Mouse (Mus musculus) hindbrain, embryonic 16.5 days (tissue): ENCODE results near the gene Sh3rf1. TPM values are rescaled to one million over a fixed set of nuclear protein-coding genes. Genes with fewer than 3 reads are reported as not detected.
A peak's percentile ranks its signal among the peaks of the same experiment; 100 is the strongest.

Experiments
- ATAC-seq: fragments of 200-750 bp; cut with Nextera tagmentation; 2 replicates; pipeline ENCODE4 v1.8.0; 2017; ENCODE audit warnings: moderate TSS enrichment, moderate library complexity
- H3K27ac ChIP-seq: fragments of 300-500 bp; sonication (generic); 2 replicates; pipeline ENCODE4 v1.5.1; 2014; ENCODE audit warnings: low read depth, mild to moderate bottlenecking, control low read depth, low read length, moderate library complexity
- H3K27me3 ChIP-seq: fragments of 300-500 bp; sonication (generic); replicated peaks from 2 replicates; pipeline ENCODE4 v1.6.1; 2014; ENCODE audit warnings: low read length; ENCODE audit not compliant: control insufficient read depth, insufficient read depth
- H3K36me3 ChIP-seq: fragments of 300-500 bp; sonication (generic); 2 replicates; pipeline ENCODE4 v1.6.1; 2014; ENCODE audit warnings: mild to moderate bottlenecking, low read length, moderate library complexity, mixed read lengths; ENCODE audit not compliant: control insufficient read depth, insufficient read depth
- H3K4me1 ChIP-seq: fragments of 300-500 bp; sonication (generic); 2 replicates; pipeline ENCODE4 v1.6.1; 2014; ENCODE audit warnings: low read depth, low read length; ENCODE audit not compliant: control insufficient read depth, insufficient read depth
- H3K4me2 ChIP-seq: fragments of 300-500 bp; sonication (generic); 2 replicates; pipeline ENCODE4 v1.6.1; 2014; ENCODE audit warnings: mild to moderate bottlenecking, low read length, control low read depth, moderate library complexity
- H3K4me3 ChIP-seq: fragments of 300-500 bp; sonication (generic); 2 replicates; pipeline ENCODE4 v1.5.1; 2014; ENCODE audit warnings: mild to moderate bottlenecking, low read length, control low read depth, moderate library complexity
- H3K9ac ChIP-seq: fragments of 300-500 bp; sonication (generic); 2 replicates; pipeline ENCODE4 v1.6.1; 2014; ENCODE audit warnings: low read depth, mild to moderate bottlenecking, control low read depth, low read length, moderate library complexity
- H3K9me3 ChIP-seq: fragments of 300-500 bp; sonication (generic); 2 replicates; pipeline ENCODE4 v1.6.1; 2014; ENCODE audit warnings: mild to moderate bottlenecking, low read length, moderate library complexity; ENCODE audit not compliant: control insufficient read depth
- WGBS: fragments of 180-500 bp; shearing (Covaris S2); extraction: QIAGEN DNeasy Blood & Tissue Kit; methylation state at CpG from one replicate; pipeline ENCODE4 v1.1.7; 2014; 5-methylcytosine and 5-hydroxymethylcytosine counted together
- polyA plus RNA-seq: library from polyadenylated mRNA; unstranded; fragments of >200 nt; fragmentation: Nextera tagmentation; extraction: Ambion mirVana; gene quantifications from 2 replicates; pipeline ENCODE4 v1.2.1, GENCODE M21; 2015

Gene Sh3rf1
- polyA plus RNA-seq, 1 experiment from 2014 or later = 23.3 TPM

GRCm38 (mm10) chr8:61274602-61275462, 51.2 kb downstream of the Sh3rf1 start:
- H3K4me1 ChIP-seq = peaks cover 24% of the 10 kb centered on the region
- WGBS = 38% methylated on average over 10 of the region's 10 CpGs
- no peaks in the 10 kb centered on the region for H3K9me3 ChIP-seq
- no peak overlapping the region for H3K4me3 ChIP-seq
- no peak; the same call in 1 of the 2 replicates for ATAC-seq
- no peaks in the 10 kb centered on the region for H3K36me3 ChIP-seq
- 0 out of 2 replicates have a peak overlapping the region, but pooled peaks have one; percentile 12 for H3K27ac ChIP-seq
- no peak overlapping the region for H3K9ac ChIP-seq
- H3K27me3 ChIP-seq = no peaks in the 10 kb centered on the region
- no peak overlapping the region for H3K4me2 ChIP-seq

- Histone ChIP-seq H3K9ac (no peak overlapping the region), H3K9me3 (no peaks in the 10 kb centered on the region), H3K27me3 (no peaks in the 10 kb centered on the region), H3K27ac (no peak overlapping the region), H3K4me2 (no peak overlapping the region), H3K4me1 (peaks cover 20% of the 10 kb centered on the region), H3K36me3 (no peaks in the 10 kb centered on the region), H3K4me3 (no peak overlapping the region)
- 65% methylated on average over 11 of the region's 11 CpGs for WGBS
- no peak for ATAC-seq
Measured at GRCm38 (mm10) chr8:61275463-61276356, 52.0 kb downstream of the Sh3rf1 start.

GRCm38 (mm10) chr8:61276397-61276796, 52.7 kb downstream of the Sh3rf1 start:
- Histone ChIP-seq H3K4me3 (no peak overlapping the region), H3K27ac (no peak overlapping the region), H3K4me1 (peaks cover 20% of the 10 kb centered on the region), H3K36me3 (no peaks in the 10 kb centered on the region), H3K9ac (no peak overlapping the region), H3K27me3 (no peaks in the 10 kb centered on the region), H3K4me2 (no peak overlapping the region), H3K9me3 (no peaks in the 10 kb centered on the region)
- ATAC-seq = no peak
- WGBS = 77% methylated on average over 5 of the region's 5 CpGs

GRCm38 (mm10) chr8:61279030-61279429, 55.4 kb downstream of the Sh3rf1 start:
- Histone ChIP-seq H3K27ac (no peak overlapping the region), H3K27me3 (no peaks in the 10 kb centered on the region), H3K4me2 (no peak overlapping the region), H3K36me3 (no peaks in the 10 kb centered on the region), H3K9me3 (no peaks in the 10 kb centered on the region), H3K9ac (no peak overlapping the region), H3K4me1 (peaks cover 24% of the 10 kb centered on the region), H3K4me3 (no peak overlapping the region)
- WGBS = 86% methylated on average over 10 of the region's 10 CpGs
- ATAC-seq = no peak

- Histone ChIP-seq H3K36me3 (no peaks in the 10 kb centered on the region), H3K27ac (no peak overlapping the region), H3K27me3 (no peaks in the 10 kb centered on the region), H3K4me3 (no peak overlapping the region), H3K9me3 (no peaks in the 10 kb centered on the region), H3K4me1 (peaks cover 7% of the 10 kb centered on the region), H3K9ac (no peak overlapping the region), H3K4me2 (no peak overlapping the region)
- WGBS = 46% methylated on average over 10 of the region's 10 CpGs
- ATAC-seq = no peak
Measured at GRCm38 (mm10) chr8:61282303-61283168, 58.9 kb downstream of the Sh3rf1 start.

GRCm38 (mm10) chr8:61283169-61284081, 59.8 kb downstream of the Sh3rf1 start:
- Histone ChIP-seq H3K36me3 (no peaks in the 10 kb centered on the region), H3K4me3 (no peak overlapping the region), H3K4me2 (no peak overlapping the region), H3K4me1 (peaks cover 8% of the 10 kb centered on the region), H3K27ac (peak overlapping the region; percentile 11; the same call in 1 of the 2 replicates), H3K27me3 (no peaks in the 10 kb centered on the region), H3K9me3 (no peaks in the 10 kb centered on the region), H3K9ac (no peak overlapping the region)
- peak; percentile 19; the same call in 1 of the 2 replicates for ATAC-seq
- WGBS = 17% methylated on average over 12 of the region's 12 CpGs

GRCm38 (mm10) chr8:61285896-61286295, 62.2 kb downstream of the Sh3rf1 start:
- Histone ChIP-seq H3K4me1 (peaks cover 12% of the 10 kb centered on the region), H3K27me3 (no peaks in the 10 kb centered on the region), H3K4me3 (no peak overlapping the region), H3K9me3 (no peaks in the 10 kb centered on the region), H3K9ac (no peak overlapping the region), H3K36me3 (no peaks in the 10 kb centered on the region), H3K27ac (no peak overlapping the region), H3K4me2 (no peak overlapping the region)
- 78% methylated on average over 7 of the region's 7 CpGs for WGBS
- no peak for ATAC-seq

GRCm38 (mm10) chr8:61286394-61286793, 62.7 kb downstream of the Sh3rf1 start:
- no peak overlapping the region for H3K4me2 ChIP-seq
- ATAC-seq = no peak
- H3K27ac ChIP-seq = no peak overlapping the region
- H3K27me3 ChIP-seq = no peaks in the 10 kb centered on the region
- no peak overlapping the region for H3K9ac ChIP-seq
- 84% methylated on average over 7 of the region's 7 CpGs for WGBS
- H3K4me3 ChIP-seq = no peak overlapping the region
- H3K36me3 ChIP-seq = no peaks in the 10 kb centered on the region
- no peaks in the 10 kb centered on the region for H3K9me3 ChIP-seq
- H3K4me1 ChIP-seq = peaks cover 12% of the 10 kb centered on the region
